11 mouse cellular contexts compared by ENCODE assay signal in the genomic region with DNA sequence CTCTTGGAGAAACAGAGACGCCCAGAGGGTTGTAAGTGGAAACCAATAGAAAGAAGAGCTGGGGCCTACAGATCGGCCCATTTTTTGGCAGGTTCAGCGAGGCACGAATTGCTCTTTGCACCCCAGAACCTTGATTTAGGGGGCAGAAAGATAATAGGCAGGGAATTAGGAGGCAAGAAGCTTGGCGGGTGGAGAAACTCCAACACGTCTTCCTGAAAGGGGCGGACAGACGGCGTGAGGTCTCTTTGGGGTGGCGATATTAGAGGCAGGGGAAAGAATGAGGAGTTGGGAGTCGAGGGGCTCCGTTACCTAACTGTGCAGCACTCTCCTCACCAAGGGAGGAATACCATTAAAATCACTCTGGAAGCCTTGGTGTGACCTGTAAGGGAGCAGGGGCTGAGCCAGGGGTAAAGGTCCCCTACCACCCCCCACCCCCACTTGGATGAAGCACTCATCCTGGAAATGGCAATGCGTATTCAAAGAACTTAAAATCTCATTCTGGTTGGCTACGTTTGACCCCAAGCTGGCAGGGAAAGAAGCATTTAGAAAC. TPM values are rescaled to one million over a fixed set of nuclear protein-coding genes. Genes with fewer than 3 reads are reported as not detected.
DNase-seq lines count a peak whose midpoint lies in the region; ATAC-seq and TF ChIP-seq lines count a peak whose summit lies in the region.
"Had no signal": no experiment of that assay in that cellular context is flagged by ENCODE, and none has a peak within 500 bp of the region (broad histone marks: within the 10 kb centered on the region; RNA-seq: fewer than 3 reads in every experiment).

No protein-coding gene starts in this region.

- no peak overlapping the region for H3K27ac ChIP-seq in heart, embryonic 14.5 days (replicated peaks in 1 of 2; ENCODE audit: control insufficient read depth in 1 of 2, insufficient read depth in 1 of 2, low read depth in 2 of 2, low read length in 2 of 2)
- no peak overlapping the region for H3K27ac ChIP-seq in midbrain, embryonic 11.5 days (ENCODE audit: low read depth, low read length)
- no peak overlapping the region for H3K27ac ChIP-seq in midbrain, postnatal 0 days (ENCODE audit: low read depth, low read length)
- H3K27ac ChIP-seq in limb, embryonic 11.5 days (replicated peaks; ENCODE audit: low read depth, low read length) = no peak overlapping the region
- H3K27ac ChIP-seq: liver, embryonic 15.5 days had no signal

- peaks cover 11 to 33% of the 10 kb centered on the region in 2 experiments; a peak in 3 of 4 replicates for H3K4me1 ChIP-seq in heart, embryonic 14.5 days (ENCODE audit: control insufficient read depth in 2 of 2, insufficient read depth in 2 of 2, low read length in 2 of 2)
- H3K4me1 ChIP-seq in midbrain, embryonic 11.5 days (ENCODE audit: control insufficient read depth, insufficient read depth, low read length) = peaks cover 27% of the 10 kb centered on the region
- peaks cover 3% of the 10 kb centered on the region for H3K4me1 ChIP-seq in midbrain, postnatal 0 days (ENCODE audit: insufficient read depth, low read length)
- peaks cover 12% of the 10 kb centered on the region; the same call in 1 of the 2 replicates for H3K4me1 ChIP-seq in limb, embryonic 11.5 days (ENCODE audit: control insufficient read depth, insufficient read depth, low read length)

- H3K27me3 ChIP-seq in heart, embryonic 14.5 days (ENCODE audit: control insufficient read depth, insufficient read depth, low read length) = peaks cover 93% of the 10 kb centered on the region
- H3K27me3 ChIP-seq in midbrain, embryonic 11.5 days (ENCODE audit: control insufficient read depth, insufficient read depth, low read length) = peaks cover 93% of the 10 kb centered on the region
- peaks cover 77% of the 10 kb centered on the region for H3K27me3 ChIP-seq in midbrain, postnatal 0 days (ENCODE audit: insufficient read depth, low read length)
- H3K27me3 ChIP-seq in limb, embryonic 11.5 days (ENCODE audit: control insufficient read depth, insufficient read depth, low read length) = peaks cover 86% of the 10 kb centered on the region

- H3K9me3 ChIP-seq in heart, embryonic 14.5 days (ENCODE audit: control insufficient read depth, low read length) = no peaks in the 10 kb centered on the region
- no peaks in the 10 kb centered on the region for H3K9me3 ChIP-seq in midbrain, embryonic 11.5 days (ENCODE audit: control insufficient read depth, low read length)
- H3K9me3 ChIP-seq in midbrain, postnatal 0 days (ENCODE audit: low read length) = no peaks in the 10 kb centered on the region
- H3K9me3 ChIP-seq in limb, embryonic 11.5 days (ENCODE audit: control insufficient read depth, low read length) = no peaks in the 10 kb centered on the region
- H3K9me3 ChIP-seq: liver, embryonic 15.5 days had no signal

- no peak for ATAC-seq in heart, embryonic 14.5 days (ENCODE audit: insufficient number of reproducible peaks, insufficient read depth, low FRiP score, low read depth)
- ATAC-seq in midbrain, embryonic 11.5 days (ENCODE audit: low FRiP score) = no peak
- no peak for ATAC-seq in midbrain, postnatal 0 days (ENCODE audit: low FRiP score)
- ATAC-seq in limb, embryonic 11.5 days (ENCODE audit: insufficient number of reproducible peaks, low FRiP score, low TSS enrichment, low read depth) = no peak

- H3K9ac ChIP-seq in heart, embryonic 14.5 days (ENCODE audit: low read length) = no peak overlapping the region
- no peak overlapping the region for H3K9ac ChIP-seq in midbrain, embryonic 11.5 days (ENCODE audit: low read length)
- H3K9ac ChIP-seq in midbrain, postnatal 0 days (replicated peaks; ENCODE audit: low read length, poor library complexity, severe bottlenecking) = no peak overlapping the region
- no peak overlapping the region for H3K9ac ChIP-seq in limb, embryonic 11.5 days (ENCODE audit: low read length)
- H3K9ac ChIP-seq: liver, embryonic 15.5 days had no signal

- H3K4me2 ChIP-seq in heart, embryonic 14.5 days (ENCODE audit: low read length) = peak overlapping the region; percentile 65; the same call in 1 of the 2 replicates
- no peak overlapping the region; the same call in 1 of the 2 replicates for H3K4me2 ChIP-seq in midbrain, embryonic 11.5 days
- no peak overlapping the region for H3K4me2 ChIP-seq in midbrain, postnatal 0 days (ENCODE audit: low read depth, low read length, poor library complexity, severe bottlenecking)
- H3K4me2 ChIP-seq in limb, embryonic 11.5 days (ENCODE audit: low read depth, severe bottlenecking) = no peak overlapping the region

- no peak for TF ChIP-seq CTCF in midbrain, postnatal 0 days (IDR thresholded peaks at IDR 0.05)

- H3K4me3 ChIP-seq in heart, embryonic 14.5 days (ENCODE audit: control insufficient read depth in 1 of 2, insufficient read depth in 1 of 2, low read depth in 1 of 2, low read length in 2 of 2) = peak overlapping the region in 1 of 2 experiments; percentile 38; a peak in 2 of 4 replicates
- H3K4me3 ChIP-seq in midbrain, embryonic 11.5 days (ENCODE audit: low read depth, low read length) = peak overlapping the region; percentile 42; the same call in 1 of the 2 replicates
- H3K4me3 ChIP-seq in midbrain, postnatal 0 days (ENCODE audit: low read depth, low read length) = no peak overlapping the region
- H3K4me3 ChIP-seq in limb, embryonic 11.5 days (ENCODE audit: low read depth, low read length) = no peak overlapping the region

- no peak for DNase-seq in heart, adult 9 months (ENCODE audit: low spot score in 2 of 2)
- DNase-seq in midbrain, embryonic 11.5 days (ENCODE audit: low spot score, missing footprints) = peak; percentile 95
- no peak for DNase-seq in midbrain, postnatal 0 days (ENCODE audit: low spot score)
- DNase-seq in limb, embryonic 11.5 days (ENCODE audit: low spot score) = peak; percentile 30
- DNase-seq in thymus, postnatal 25 days = no peak
- DNase-seq in ovary, postnatal 10 days (ENCODE audit: low spot score) = no peak
- DNase-seq: right cerebral cortex, postnatal 14 days; thymus, adult 18-20 months had no signal

- WGBS in heart, embryonic 14.5 days = 4% methylated on average over 14 of the region's 14 CpGs
- WGBS in midbrain, embryonic 11.5 days = 2% methylated on average over 14 of the region's 14 CpGs
- 4% methylated on average over 14 of the region's 14 CpGs for WGBS in midbrain, postnatal 0 days
- 2% methylated on average over 14 of the region's 14 CpGs for whole genome bisulfite sequencing in limb, embryonic 11.5 days

- H3K36me3 ChIP-seq in heart, embryonic 14.5 days (ENCODE audit: control insufficient read depth, insufficient read depth, low read length) = no peaks in the 10 kb centered on the region
- H3K36me3 ChIP-seq in midbrain, embryonic 11.5 days (ENCODE audit: control insufficient read depth, insufficient read depth, low read length) = no peaks in the 10 kb centered on the region
- no peaks in the 10 kb centered on the region for H3K36me3 ChIP-seq in midbrain, postnatal 0 days (ENCODE audit: insufficient read depth, low read length)
- no peaks in the 10 kb centered on the region for H3K36me3 ChIP-seq in limb, embryonic 11.5 days (ENCODE audit: control insufficient read depth, insufficient read depth, low read length)
- H3K36me3 ChIP-seq: liver, embryonic 15.5 days had no signal

RNA-seq across cellular contexts. Expression of a gene that starts 1.5 kb away (rescaled TPM):
- polyA plus RNA-seq in heart, embryonic 14.5 days (2014; fragmentation: Nextera tagmentation; extraction: Ambion mirVana) = not detected in 2 replicates
- 0.20 and 0.46 TPM in 2 replicates for polyA plus RNA-seq in midbrain, embryonic 11.5 days (2014; fragmentation: Nextera tagmentation; extraction: Ambion mirVana)
- 0.28 TPM in 1 of 2 replicates, not detected in the other for total RNA-seq in midbrain, postnatal 0 days (2014; rRNA removed)
- 0.26 and 0.47 TPM in 2 replicates for polyA plus RNA-seq in midbrain, postnatal 0 days (2015; fragmentation: Nextera tagmentation; extraction: Ambion mirVana)
- not detected in 2 replicates for polyA plus RNA-seq in limb, embryonic 11.5 days (2014; fragmentation: Nextera tagmentation; extraction: Ambion mirVana)
- total RNA-seq: heart, adult 18-20 months had no signal
- polyA plus RNA-seq: liver, embryonic 15.5 days had no signal

Comparison
In these comparisons a context has a peak if more than half of its experiments do, and no peak if none do; other contexts are left out.
1. DNase-seq: peak in midbrain, embryonic 11.5 days (single experiment) and limb, embryonic 11.5 days (single experiment); none in heart, adult 9 months (0 of 2), midbrain, postnatal 0 days (single experiment), thymus, postnatal 25 days (single experiment) and ovary, postnatal 10 days (single experiment).